Mouse (Mus musculus) embryo, embryonic 10 days (tissue): ENCODE data around the gene Gcgr.

Source experiments
- DNase-seq: peaks from one replicate; pipeline ENCODE4 v3.0.0-alpha.2; 2015; ENCODE audit warnings: low spot score

Gcgr gene

DNA sequence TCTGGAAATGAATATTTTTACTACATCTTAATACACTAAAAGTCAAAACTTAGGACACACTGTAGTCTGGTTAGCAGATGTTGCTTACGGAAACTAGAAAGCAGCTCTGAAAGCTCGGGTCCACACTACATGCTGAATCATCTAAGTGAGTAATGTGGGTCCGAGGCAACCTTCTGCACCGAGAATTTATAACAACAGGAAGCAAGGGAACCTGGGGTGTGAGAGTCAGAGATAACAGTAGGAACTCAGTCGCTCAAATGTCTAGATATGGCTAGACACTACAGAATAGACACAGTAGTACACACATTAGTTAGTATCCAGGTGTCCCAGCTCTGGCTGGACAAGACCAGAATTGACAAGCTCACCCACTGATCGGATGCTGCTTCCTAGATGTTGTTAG lies 58.0 kb downstream of the Gcgr start:
- no peak for DNase-seq
